In the genomic region with DNA sequence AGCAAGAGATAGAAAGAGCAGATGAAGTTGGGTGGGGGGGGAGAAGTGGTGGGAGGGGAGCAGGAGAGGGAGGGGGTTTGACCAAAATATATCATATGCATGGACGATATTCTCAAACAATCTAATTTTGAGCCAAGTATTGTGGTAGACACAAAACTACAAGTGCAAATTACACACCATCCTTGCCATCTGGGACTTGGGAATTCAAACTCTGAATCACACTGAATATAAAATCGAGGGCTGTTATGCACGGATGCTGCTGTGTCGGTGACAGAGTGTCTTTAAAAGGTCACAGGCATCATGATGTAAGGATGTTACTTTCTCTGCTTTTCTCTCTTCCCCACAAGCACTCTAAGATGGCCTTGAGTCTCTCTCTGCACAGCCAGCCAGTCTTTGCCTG, we compare ENCODE assay signal across 22 mouse cellular contexts.
"Had no signal": no experiment of that assay in that cellular context is flagged by ENCODE, and none has a peak within 500 bp of the region (broad histone marks: within the 10 kb centered on the region; RNA-seq: fewer than 3 reads in every experiment).

No protein-coding gene starts in this region.

- H3K27ac ChIP-seq: limb, embryonic 10.5 days; limb, embryonic 13.5 days; liver, embryonic 12.5 days; liver, embryonic 15.5 days; lung, embryonic 15.5 days; midbrain, embryonic 10.5 days; midbrain, embryonic 13.5 days; neural tube, embryonic 13.5 days; stomach, embryonic 15.5 days had no signal

- DNase-seq: kidney, postnatal 14 days; kidney, postnatal 4 days; liver; lung, adult 18-20 months; lung, postnatal 10 days; lung, postnatal 36 days; right cerebral cortex, postnatal 14 days; spleen, adult 18-20 months; thymus, adult 18-20 months; thymus, postnatal 36 days had no signal

- H3K9ac ChIP-seq: limb, embryonic 13.5 days; liver, embryonic 12.5 days; liver, embryonic 15.5 days; lung, embryonic 15.5 days; midbrain, embryonic 13.5 days; neural tube, embryonic 13.5 days; stomach, embryonic 15.5 days had no signal

- H3K4me2 ChIP-seq: limb, embryonic 13.5 days; liver, embryonic 12.5 days; liver, embryonic 15.5 days; lung, embryonic 15.5 days; midbrain, embryonic 13.5 days; neural tube, embryonic 13.5 days; stomach, embryonic 15.5 days had no signal

- H3K36me3 ChIP-seq: limb, embryonic 10.5 days; limb, embryonic 13.5 days; liver, embryonic 12.5 days; liver, embryonic 15.5 days; lung, embryonic 15.5 days; midbrain, embryonic 10.5 days; midbrain, embryonic 13.5 days; neural tube, embryonic 13.5 days; stomach, embryonic 15.5 days had no signal

- H3K4me3 ChIP-seq: limb, embryonic 10.5 days; limb, embryonic 13.5 days; liver, embryonic 12.5 days; liver, embryonic 15.5 days; lung, embryonic 15.5 days; megakaryocyte, embryonic 14.5 days; midbrain, embryonic 10.5 days; midbrain, embryonic 13.5 days; myocyte; neural tube, embryonic 13.5 days; stomach, embryonic 15.5 days had no signal

- ATAC-seq: liver, embryonic 12.5 days; midbrain, embryonic 13.5 days; midbrain, embryonic 16.5 days had no signal

- H3K9me3 ChIP-seq: limb, embryonic 10.5 days; limb, embryonic 13.5 days; liver, embryonic 12.5 days; liver, embryonic 15.5 days; lung, embryonic 15.5 days; megakaryocyte, embryonic 14.5 days; midbrain, embryonic 10.5 days; midbrain, embryonic 13.5 days; neural tube, embryonic 13.5 days; stomach, embryonic 15.5 days had no signal

- H3K27me3 ChIP-seq: limb, embryonic 13.5 days; liver, embryonic 12.5 days; liver, embryonic 15.5 days; lung, embryonic 15.5 days; megakaryocyte, embryonic 14.5 days; midbrain, embryonic 13.5 days; neural tube, embryonic 13.5 days; stomach, embryonic 15.5 days had no signal

- H3K4me1 ChIP-seq: limb, embryonic 10.5 days; limb, embryonic 13.5 days; liver, embryonic 12.5 days; liver, embryonic 15.5 days; lung, embryonic 15.5 days; midbrain, embryonic 10.5 days; midbrain, embryonic 13.5 days; neural tube, embryonic 13.5 days; stomach, embryonic 15.5 days had no signal
